Mouse (Mus musculus): ENCODE measurements around the gene Gm43552. TPM values are rescaled to one million over a fixed set of nuclear protein-coding genes. Genes with fewer than 3 reads are reported as not detected.
"Not testable (repeated sequence)": the region's sequence is repeated elsewhere in the genome, so short reads cannot be mapped to it uniquely, and the experiment has no call there.

The Gm43552 gene
- total RNA-seq, 2 experiments from 2014 or later, result 4.4 to 5.7 TPM

DNA sequence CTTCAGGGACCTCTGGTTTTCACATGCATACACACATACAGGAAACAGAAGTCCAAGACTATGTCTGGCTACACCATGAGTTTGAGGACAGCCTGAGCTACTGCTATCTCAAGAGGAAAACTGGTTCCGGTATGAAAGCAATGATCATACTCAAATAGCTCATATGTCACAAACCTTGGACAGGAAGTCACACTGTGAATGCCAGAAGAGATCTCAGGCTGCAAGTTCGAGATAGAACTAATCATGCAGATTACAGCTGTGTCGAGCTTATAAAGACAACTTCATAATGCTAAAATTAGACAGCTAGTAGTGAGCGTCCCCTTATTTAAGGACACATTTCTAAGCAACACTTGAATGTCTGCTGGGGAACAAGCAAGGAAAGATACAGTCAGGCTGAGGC lies 12.1 kb downstream of the Gm43552 start:
- Histone ChIP-seq H3K4me3 (no peak overlapping the region), H3K27ac (no peak overlapping the region)
- DNase-seq (ENCODE audit: low spot score in 2 of 2), result no peak
- TF ChIP-seq CTCF (conservative IDR thresholded peaks at IDR 0.05), result no peak

DNA sequence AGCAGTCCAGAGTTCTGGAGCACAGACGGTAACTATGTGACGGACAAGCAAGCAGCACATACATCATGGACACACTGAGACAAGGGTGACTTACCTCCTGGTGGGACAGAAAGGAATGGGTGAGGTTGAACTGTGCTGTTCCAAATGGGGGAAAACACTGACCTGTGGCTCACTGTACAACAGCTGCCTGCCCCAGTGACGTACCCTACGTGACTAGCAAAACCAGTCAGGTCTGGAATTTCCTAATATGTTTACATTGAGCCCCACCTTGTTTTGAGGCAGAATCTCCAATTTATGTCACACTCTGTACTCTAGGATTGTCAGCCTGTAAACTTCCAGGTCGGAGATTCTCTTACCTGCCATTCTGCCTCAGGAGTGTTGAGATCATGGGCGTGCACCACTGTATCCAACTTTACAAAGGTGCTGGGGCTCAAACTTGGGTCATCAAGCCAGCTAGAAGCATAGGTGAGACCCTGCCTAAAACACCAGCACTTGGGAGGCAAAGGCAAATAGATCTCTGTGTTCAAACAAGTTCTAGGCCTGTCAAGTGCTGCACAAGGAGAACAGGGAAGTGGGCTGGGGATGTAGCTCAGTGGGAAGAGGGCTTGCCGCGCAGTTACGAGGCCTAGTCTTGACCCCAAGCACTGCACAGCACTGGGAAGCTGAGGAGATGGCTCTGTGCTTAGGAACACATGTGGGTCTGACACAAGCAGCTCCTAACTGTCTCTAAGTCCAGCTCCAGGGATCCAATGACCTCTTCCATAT lies 12.8 kb downstream of the Gm43552 start:
- Histone ChIP-seq H3K4me3 (no peak overlapping the region), H3K27ac (no peak overlapping the region)
- no peak for TF ChIP-seq CTCF (conservative IDR thresholded peaks at IDR 0.05)
- no peak for DNase-seq (ENCODE audit: low spot score in 2 of 2)

DNA sequence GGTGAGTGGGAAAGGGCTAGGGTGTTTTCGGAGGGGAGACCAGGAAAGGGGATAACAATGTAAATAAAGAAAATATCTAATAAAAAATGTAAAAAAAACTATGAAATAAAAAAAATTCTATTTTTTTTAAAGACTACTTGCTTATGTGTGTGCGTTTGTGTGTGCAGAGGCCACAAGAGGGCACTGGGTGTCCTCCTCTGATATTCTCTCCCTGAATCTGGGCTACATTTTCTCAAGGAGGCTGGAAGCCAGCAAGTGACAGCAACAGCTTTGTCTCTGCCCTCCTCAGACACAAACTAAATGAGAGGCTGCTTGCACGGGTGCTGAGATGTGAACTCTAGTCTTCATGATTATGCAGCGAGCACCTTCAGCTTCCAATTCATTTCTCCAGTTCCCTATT lies 14.4 kb downstream of the Gm43552 start:
- Histone ChIP-seq H3K27ac (no peak overlapping the region), H3K4me3 (no peak overlapping the region)
- no peak for DNase-seq (ENCODE audit: low spot score in 2 of 2)
- TF ChIP-seq CTCF (conservative IDR thresholded peaks at IDR 0.05), result peak; percentile 62

DNA sequence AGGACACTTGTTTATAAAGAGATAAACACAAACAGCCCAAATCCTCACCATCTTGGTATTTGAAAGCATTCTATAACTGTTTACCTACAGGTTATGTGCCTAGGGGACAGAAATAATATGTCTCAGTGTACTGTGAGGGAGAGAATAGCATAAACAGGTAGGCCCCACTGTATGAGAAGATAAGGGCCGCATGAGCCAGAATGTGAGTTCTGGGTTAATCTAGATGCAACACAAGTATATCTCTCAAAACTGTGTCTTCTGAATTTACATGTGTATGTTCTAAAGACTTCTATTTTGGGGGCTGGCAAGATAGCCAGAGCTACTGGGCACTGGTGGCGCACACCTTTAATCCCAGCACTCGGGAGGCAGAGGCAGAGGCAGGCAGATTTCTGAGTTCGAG lies 15.9 kb downstream of the Gm43552 start:
- not testable (repeated sequence) for DNase-seq (ENCODE audit: low spot score in 2 of 2); H3K4me3 ChIP-seq; H3K27ac ChIP-seq

DNA sequence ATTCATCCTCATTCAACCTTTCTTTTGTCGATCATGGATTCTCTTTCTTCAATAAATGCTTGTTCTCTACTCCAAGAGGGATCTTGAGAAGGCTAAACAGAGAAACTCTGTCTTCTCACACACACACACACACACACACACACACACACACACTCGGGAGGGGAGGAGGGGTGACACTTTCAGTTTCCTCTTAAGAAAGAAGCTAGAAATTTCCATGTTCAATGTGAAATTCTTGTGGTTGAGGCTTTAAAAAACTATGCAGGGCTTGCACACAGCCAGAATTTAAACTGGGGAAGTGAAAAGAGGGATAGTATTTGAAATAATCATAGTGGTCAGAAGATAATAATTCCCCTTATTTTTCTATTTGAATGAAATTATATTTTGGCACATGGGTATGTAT lies 16.8 kb downstream of the Gm43552 start:
- no peak overlapping the region for H3K27ac ChIP-seq
- no peak overlapping the region for H3K4me3 ChIP-seq
- TF ChIP-seq CTCF (conservative IDR thresholded peaks at IDR 0.05), result no peak
- DNase-seq (ENCODE audit: low spot score in 2 of 2), result no peak

DNA sequence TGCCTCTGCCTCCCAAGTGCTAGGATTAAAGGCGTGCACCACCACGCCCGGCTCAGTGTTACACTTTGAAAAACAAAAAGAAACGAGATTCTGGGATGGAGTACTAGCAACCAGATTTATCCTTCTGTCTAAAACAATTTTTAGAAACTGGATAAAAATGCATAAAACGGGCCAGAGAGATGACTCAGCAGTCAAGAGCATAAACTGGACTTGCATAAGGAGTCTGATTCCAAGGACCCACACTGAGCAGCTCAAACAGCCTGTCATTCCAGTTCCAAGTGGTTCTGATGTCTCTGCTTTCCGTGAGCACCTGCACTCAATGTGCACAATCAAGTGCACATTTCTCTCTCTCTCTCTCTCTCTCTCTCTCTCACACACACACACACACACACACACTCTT lies 22.9 kb downstream of the Gm43552 start:
- Histone ChIP-seq H3K27ac (peak overlapping the region; percentile 53), H3K4me3 (no peak overlapping the region)
- TF ChIP-seq CTCF (conservative IDR thresholded peaks at IDR 0.05), result no peak
- DNase-seq (ENCODE audit: low spot score in 2 of 2), result peak in 1 of 2 experiments; percentile 41

DNA sequence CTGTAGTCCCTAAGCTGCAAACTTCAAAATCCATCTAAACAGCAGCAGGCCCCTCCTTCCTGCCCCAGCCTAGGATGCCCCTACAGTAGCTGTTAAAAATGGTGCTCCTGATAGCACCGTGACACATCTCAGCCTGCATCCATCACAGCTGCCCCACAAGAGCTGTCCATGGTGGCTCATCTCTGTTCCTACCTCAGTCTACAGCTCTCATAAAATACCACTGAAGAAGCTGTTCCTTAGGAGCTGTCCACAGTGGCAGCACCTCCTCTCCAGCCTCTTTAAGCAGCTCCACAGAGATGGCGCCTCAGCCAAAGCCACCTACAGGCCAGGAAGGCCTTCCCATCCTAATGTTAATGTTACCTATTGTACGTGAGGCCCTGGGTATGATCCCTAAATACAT lies 25.7 kb downstream of the Gm43552 start:
- Histone ChIP-seq H3K4me3 (no peak overlapping the region), H3K27ac (no peak overlapping the region)
- no peak for TF ChIP-seq CTCF (conservative IDR thresholded peaks at IDR 0.05)
- no peak for DNase-seq (ENCODE audit: low spot score in 2 of 2)

DNA sequence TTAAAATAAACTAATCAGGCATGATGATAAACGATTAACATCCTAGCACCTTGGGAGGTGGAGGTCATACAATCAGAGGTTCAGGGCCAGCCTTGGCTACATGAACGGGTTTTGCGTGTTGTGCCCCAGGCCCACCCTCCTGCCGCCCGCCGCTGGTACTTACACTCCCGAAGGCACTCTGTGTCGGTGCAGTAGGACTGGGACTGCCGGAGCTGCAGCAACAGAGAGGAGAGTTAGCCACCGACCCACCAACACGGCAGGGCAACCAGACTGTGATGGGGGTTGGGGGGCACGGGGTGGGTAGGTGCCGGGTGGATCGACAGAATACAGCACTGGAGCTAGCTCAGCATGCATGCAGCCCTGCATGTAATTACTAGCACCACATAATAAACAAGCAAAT lies 32.3 kb downstream of the Gm43552 start:
- no peak overlapping the region for H3K4me3 ChIP-seq
- no peak for DNase-seq (ENCODE audit: low spot score in 2 of 2)
- H3K27ac ChIP-seq, result no peak overlapping the region
- no peak for TF ChIP-seq CTCF (conservative IDR thresholded peaks at IDR 0.05)

DNA sequence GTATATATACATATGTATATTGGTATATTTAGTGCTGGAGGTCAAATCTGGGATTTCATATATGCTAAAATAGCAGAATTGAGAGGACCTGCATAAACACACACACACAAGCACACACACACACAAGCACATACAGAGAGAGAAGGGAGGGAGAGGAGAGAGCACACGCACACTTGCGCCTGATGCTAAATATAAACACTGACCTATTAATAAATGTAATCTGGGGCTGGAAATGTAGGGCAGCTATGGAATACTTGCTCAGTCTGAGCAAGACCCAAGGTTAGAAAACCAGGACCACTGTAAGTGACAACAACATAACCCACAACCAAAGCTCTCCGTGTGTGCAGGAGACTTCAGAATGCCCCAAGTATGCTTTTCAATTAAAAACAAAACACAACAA lies 33.2 kb downstream of the Gm43552 start:
- no peak for DNase-seq (ENCODE audit: low spot score in 2 of 2)
- TF ChIP-seq CTCF (conservative IDR thresholded peaks at IDR 0.05), result no peak
- no peak overlapping the region for H3K4me3 ChIP-seq
- no peak overlapping the region for H3K27ac ChIP-seq

DNA sequence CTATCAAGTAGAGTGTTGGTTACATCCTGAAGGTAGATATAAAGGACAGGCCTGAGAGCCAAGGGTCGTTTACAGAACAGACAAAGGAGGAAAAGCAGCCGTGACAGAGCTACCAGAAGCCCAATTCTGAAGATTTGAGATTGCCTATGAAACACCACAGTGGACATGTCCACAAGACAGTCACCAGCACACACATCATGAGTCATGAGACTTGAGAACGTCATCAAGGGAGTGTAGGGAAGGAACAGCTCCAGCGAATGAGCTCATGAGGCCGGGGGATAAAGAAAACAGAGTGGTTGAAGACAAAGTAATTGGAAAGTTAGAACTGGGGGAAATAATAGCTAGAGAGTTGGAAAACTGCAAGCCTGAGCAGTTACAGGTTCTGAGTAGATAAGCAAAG lies 34.8 kb downstream of the Gm43552 start:
- DNase-seq (ENCODE audit: low spot score in 2 of 2), result no peak
- no peak overlapping the region for H3K4me3 ChIP-seq
- no peak for TF ChIP-seq CTCF (conservative IDR thresholded peaks at IDR 0.05)
- H3K27ac ChIP-seq, result 0 out of 2 replicates have a peak overlapping the region, but pooled peaks have one; percentile 43

DNA sequence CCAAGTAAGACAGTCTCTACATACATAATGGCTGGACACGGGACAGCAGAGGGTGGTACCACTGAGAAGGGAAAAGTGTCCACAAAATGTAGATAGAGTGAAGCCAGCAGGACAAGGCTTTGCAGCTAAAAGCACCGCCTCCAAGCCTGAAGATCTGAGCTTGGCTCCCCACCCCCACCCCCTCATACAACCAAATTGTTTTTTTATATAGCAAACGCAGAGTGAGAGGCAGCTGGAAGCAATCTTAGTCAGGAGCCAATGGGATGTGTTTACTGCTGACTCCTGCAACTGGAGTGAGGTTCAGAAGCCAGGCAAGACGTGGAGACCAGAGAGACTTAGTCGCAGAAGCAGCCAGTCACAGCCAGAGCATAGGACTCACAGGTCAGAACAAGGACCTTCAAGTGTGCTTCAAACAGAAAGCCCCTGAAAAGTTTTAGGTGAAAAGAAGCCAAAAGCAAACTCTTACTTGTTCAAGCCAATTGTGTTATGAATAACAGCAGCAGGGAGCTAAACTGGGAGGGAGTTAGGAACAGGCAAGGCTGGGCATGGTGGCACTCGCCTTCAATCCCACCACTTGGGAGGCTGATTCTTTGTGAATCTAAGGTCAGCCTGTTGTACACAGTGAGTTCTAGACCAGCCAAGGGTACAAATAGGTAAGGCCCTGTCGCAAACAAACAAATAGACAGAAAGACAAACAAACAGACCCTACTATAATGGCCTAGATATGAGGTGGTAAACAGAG lies 35.4 kb downstream of the Gm43552 start:
- DNase-seq (ENCODE audit: low spot score in 2 of 2), result no peak
- Histone ChIP-seq H3K4me3 (no peak overlapping the region), H3K27ac (0 out of 2 replicates have a peak overlapping the region, but pooled peaks have one; percentile 43)
- TF ChIP-seq CTCF (conservative IDR thresholded peaks at IDR 0.05), result no peak

DNA sequence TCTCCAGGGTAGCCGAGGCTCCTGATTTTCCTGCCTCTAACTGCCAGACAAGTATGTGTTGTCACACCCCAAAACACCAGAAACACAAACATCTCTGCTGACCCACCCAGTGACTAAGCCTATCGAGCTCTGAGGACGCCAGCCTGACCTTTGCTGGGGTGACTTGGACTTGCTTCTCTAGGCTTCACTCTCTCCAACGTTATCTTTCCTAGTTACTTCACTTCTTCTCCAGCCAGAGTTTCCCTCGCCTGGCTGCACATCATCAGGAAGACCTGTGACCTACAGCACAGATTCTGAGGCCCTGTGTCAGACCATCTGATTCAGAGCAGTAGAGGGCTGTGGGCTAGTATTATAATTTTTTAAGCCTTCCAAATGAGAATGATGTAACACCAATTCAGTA lies 37.9 kb downstream of the Gm43552 start:
- H3K27ac ChIP-seq, result no peak overlapping the region
- no peak for DNase-seq (ENCODE audit: low spot score in 2 of 2)
- H3K4me3 ChIP-seq, result no peak overlapping the region
- no peak for TF ChIP-seq CTCF (conservative IDR thresholded peaks at IDR 0.05)

DNA sequence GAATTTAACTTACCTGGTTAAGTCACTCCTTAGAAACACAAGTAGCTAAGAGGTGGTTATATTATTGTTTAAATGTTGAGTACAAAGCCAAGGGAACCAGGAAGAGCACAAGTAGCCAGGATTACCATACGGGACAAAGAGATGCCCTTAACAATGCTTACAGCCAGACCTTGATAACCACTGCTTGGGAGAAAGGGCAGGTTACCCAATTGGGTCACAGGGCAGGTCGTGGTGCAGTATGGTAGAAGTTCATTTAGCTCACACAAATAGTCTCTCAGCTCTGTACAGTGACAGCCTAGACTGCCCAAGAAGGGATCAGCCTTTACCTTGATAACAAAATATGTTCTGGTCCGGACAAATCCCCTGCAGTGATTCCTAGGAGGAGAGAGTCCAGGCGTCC lies 43.7 kb downstream of the Gm43552 start:
- DNase-seq (ENCODE audit: low spot score in 2 of 2), result no peak
- TF ChIP-seq CTCF (conservative IDR thresholded peaks at IDR 0.05), result no peak
- Histone ChIP-seq H3K27ac (no peak overlapping the region), H3K4me3 (no peak overlapping the region)

DNA sequence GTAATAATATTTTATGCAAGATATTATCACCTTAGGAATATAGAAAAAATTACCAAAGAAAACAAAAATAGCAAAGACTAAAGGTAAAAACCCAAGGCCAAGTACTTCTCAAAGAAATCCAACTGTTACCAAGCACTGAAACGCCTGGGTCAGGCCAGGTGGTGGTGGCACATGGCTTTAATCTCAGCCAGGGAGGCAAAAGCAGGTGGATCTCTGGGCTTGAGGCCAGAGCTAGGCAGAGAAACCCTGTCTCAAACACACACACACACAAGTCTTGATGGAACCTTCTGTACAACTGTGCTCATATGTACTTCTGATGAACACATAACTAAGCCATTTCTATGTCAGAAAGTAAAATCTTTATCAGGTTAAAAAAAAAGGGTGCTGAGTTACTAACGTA lies 44.8 kb downstream of the Gm43552 start:
- DNase-seq (ENCODE audit: low spot score in 2 of 2), result no peak
- no peak overlapping the region for H3K27ac ChIP-seq
- no peak for TF ChIP-seq CTCF (conservative IDR thresholded peaks at IDR 0.05)
- H3K4me3 ChIP-seq, result no peak overlapping the region

Data from layer of hippocampus, adult 2 months (tissue).